Mouse (Mus musculus): ENCODE measurements around the gene Lcn9.
A peak's percentile ranks its signal among the peaks of the same experiment; 100 is the strongest.
"Not testable (repeated sequence)": the region's sequence is repeated elsewhere in the genome, so short reads cannot be mapped to it uniquely, and the experiment has no call there.

Lcn9 gene

GRCm38 (mm10) chr2:25822806-25823205 is at the start of gene Lcn9:
Lcn9 (plus strand) TSS chr2:25823153.
- no peak for DNase-seq (ENCODE audit: low spot score in 2 of 2)

GRCm38 (mm10) chr2:25773507-25773906 is 49.4 kb upstream of the Lcn9 start:
- DNase-seq (ENCODE audit: low spot score in 2 of 2), result no peak

- no peak for DNase-seq (ENCODE audit: low spot score in 2 of 2)
Measured at GRCm38 (mm10) chr2:25774640-25775039, 48.3 kb upstream of the Lcn9 start.

- DNase-seq (ENCODE audit: low spot score in 2 of 2), result no peak
Measured at GRCm38 (mm10) chr2:25775991-25776390, 47.0 kb upstream of the Lcn9 start.

- no peak for DNase-seq (ENCODE audit: low spot score in 2 of 2)
Measured at GRCm38 (mm10) chr2:25776717-25777116, 46.2 kb upstream of the Lcn9 start, which contains the start of gene Lcn11. Lcn11 (plus strand) TSS chr2:25777017.

DNA sequence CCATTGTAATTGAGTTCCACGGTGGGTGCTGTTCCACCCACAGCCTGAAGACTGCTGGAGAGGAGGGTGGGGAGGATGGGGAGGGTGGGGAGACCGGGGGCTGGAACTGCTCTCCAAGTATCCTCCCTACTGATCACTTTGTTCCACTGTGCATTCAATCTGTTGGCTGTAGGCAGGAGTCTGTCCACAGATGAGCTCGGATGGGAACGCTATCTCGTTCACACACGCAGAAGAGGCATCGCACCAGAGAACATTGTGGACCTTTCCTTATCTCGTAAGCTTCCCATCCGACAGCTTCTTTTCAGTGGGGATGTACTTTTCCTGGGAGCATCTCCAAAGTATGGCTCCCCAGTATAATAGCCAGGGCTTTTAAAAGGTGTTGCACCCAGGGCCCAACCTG is 43.9 kb upstream of the Lcn9 start:
- DNase-seq (ENCODE audit: low spot score in 2 of 2), result no peak

- no peak for DNase-seq (ENCODE audit: low spot score in 2 of 2)
Measured at GRCm38 (mm10) chr2:25780921-25781320, 42.0 kb upstream of the Lcn9 start.

- DNase-seq (ENCODE audit: low spot score in 2 of 2), result no peak
Measured at GRCm38 (mm10) chr2:25781957-25782356, 41.0 kb upstream of the Lcn9 start, which contains the start of gene Gm13539. Gm13539 (plus strand) TSS chr2:25782257.

DNA sequence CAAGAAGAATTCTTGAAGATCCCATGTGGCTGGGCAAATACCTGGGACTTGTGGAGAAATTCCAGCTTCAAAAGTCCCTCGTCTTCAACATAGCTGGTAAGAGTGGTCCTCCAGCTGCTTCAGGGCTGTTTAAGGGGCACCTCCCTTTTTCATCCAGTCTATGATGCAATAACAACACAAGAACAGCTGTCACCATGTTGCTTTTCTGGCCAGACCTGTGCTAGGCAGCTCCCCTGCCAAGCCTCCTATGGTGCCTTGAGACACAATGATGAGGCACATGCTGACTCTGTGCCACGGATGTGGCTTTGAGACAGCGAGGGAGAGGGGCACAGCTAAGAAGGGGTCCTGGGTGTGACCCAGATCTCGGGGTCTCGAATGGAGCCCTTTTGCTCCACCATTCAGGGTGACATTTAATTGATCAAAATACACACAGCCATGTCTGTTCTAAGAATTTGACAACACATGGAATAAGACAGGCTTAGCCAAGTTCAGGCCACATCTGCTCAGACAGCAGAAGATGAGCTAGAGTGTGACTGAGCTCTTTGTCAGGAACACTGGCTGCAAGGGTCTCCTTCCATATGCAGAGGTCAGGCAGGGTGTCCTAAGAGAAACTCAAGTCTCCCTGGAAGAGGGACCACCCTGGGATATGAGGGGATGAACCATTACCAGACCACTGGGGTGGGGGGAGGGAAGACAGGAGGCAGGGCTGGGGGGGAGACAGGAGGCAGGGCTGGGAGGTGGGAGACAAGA is 37.2 kb upstream of the Lcn9 start:
- DNase-seq (ENCODE audit: low spot score in 2 of 2), result no peak

DNA sequence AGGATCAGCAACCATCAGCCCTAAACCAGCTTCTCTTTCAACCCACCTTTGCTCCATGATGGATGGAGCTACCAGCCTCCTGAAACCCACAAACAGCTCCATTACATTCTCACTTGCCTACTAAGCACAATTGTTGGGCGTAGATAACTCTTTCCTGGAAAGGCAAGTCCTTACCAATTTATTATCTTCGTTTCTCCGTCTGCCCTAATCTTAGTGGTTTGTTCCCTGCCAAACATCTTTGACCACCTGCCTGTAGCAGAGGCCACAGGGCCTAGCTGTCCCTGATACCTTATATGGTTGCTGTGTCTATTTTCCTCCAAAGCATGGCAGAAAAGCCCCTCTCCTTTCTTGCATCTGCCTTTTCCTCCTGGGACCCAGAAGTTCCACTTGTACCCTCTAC is 33.9 kb upstream of the Lcn9 start:
- DNase-seq (ENCODE audit: low spot score in 2 of 2), result no peak

DNA sequence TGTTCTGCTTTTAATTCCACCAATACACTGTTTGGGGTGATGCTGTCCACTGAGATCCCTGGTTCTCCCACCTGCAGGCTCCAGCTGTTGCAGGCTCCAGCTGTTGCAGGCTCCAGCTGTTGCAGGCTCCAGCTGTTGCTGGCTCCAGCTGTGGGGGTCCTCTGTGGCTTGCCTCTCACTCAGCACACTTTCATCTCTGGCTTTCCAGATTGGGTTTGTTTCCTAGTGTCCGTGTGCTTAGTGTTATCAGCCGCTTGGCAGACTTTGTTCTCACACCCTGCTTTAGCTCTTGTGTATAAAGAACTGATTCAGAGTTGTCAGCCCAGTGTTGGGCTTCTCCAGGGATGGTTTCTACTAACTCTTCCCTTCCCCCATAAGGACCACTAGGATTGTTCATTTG is 25.3 kb upstream of the Lcn9 start:
- DNase-seq (ENCODE audit: low spot score in 2 of 2), result no peak

- DNase-seq (ENCODE audit: low spot score in 2 of 2), result no peak
Measured at GRCm38 (mm10) chr2:25798065-25798464, 24.9 kb upstream of the Lcn9 start.

- no peak for DNase-seq (ENCODE audit: low spot score in 2 of 2)
Measured at GRCm38 (mm10) chr2:25811711-25812110, 11.2 kb upstream of the Lcn9 start.

GRCm38 (mm10) chr2:25813364-25813763 is 9.6 kb upstream of the Lcn9 start:
- DNase-seq (ENCODE audit: low spot score in 2 of 2), result no peak

GRCm38 (mm10) chr2:25815748-25816147 is 7.2 kb upstream of the Lcn9 start, which contains the start of gene Glt6d1:
Glt6d1 (minus strand) TSS chr2:25815848.
- DNase-seq (ENCODE audit: low spot score in 2 of 2), result not testable (repeated sequence)

GRCm38 (mm10) chr2:25824751-25825150 is 1.8 kb downstream of the Lcn9 start:
- no peak for DNase-seq (ENCODE audit: low spot score in 2 of 2)

- no peak for DNase-seq (ENCODE audit: low spot score in 2 of 2)
Measured at GRCm38 (mm10) chr2:25828344-25828947, 5.5 kb downstream of the Lcn9 start.

DNA sequence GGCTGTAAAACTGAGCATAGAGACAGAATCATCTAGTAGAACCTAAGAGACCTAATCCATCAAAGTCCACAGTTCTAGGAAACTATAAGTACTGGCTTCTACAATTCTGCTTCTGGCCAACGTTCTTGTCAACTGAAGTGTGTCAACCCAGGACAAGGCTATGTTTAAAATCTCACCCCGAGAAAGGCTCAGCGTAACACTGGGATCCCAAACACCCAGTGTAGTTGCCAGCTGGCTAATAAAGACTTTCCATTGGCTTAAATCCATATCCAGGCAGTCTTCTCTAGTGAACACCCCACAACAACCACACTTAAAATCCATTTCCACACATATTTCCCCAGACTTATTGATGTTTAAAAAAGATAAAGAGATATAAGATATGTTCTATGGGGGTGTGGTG is 7.8 kb downstream of the Lcn9 start:
- DNase-seq (ENCODE audit: low spot score in 2 of 2), result no peak

GRCm38 (mm10) chr2:25836291-25836690 is 13.3 kb downstream of the Lcn9 start:
- peak; percentile 4 to 25 for DNase-seq (ENCODE audit: low spot score in 2 of 2)

- no peak for DNase-seq (ENCODE audit: low spot score in 2 of 2)
Measured at GRCm38 (mm10) chr2:25842161-25842560, 19.2 kb downstream of the Lcn9 start.

DNA sequence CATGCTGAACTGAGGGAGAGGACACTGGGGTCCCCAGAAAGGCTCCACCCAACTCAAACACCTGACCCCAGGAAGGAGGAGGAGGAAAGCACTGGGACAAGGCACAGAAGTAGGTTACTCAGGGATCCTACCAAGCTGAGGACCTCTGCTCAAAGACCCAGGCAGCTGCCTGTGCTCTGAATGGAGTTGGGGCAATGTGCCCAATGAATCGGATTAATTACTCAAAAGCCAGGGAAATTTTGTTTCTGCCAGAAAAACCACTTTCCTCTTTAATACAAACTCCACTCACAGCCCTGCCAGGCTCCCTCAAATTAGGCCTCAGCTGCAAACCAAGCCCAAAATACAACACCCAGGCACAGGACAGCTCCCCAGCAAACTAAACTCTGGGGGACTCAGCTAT is 19.8 kb downstream of the Lcn9 start:
- no peak for DNase-seq (ENCODE audit: low spot score in 2 of 2)

GRCm38 (mm10) chr2:25844097-25844496 is 21.1 kb downstream of the Lcn9 start:
- DNase-seq (ENCODE audit: low spot score in 2 of 2), result no peak

GRCm38 (mm10) chr2:25846516-25846915 is 23.6 kb downstream of the Lcn9 start:
- DNase-seq (ENCODE audit: low spot score in 2 of 2), result no peak

Measured in spleen, postnatal 36 days (tissue).